Mouse (Mus musculus): Measurements from ENCODE around the gene Vps52.

GRCm38 (mm10) chr17:33913905-33914304, 41.7 kb upstream of the Vps52 start:
- TF ChIP-seq CTCF (IDR thresholded peaks at IDR 0.05; ENCODE audit: borderline replicate concordance, insufficient read depth, low read length) (no peak), POLR2A (IDR thresholded peaks at IDR 0.05; ENCODE audit: low read depth, low read length) (no peak)
